Mouse (Mus musculus) liver, adult 2 months (tissue): Measurements from ENCODE around the gene Ginm1. TPM values are rescaled to one million over a fixed set of nuclear protein-coding genes. Genes with fewer than 3 reads are reported as not detected.

Experiments
- DNase-seq: peaks from one replicate; pipeline ENCODE4 v3.0.0-alpha.2; 2011; ENCODE audit warnings: low read depth, low spot score; ENCODE audit errors: extremely low read depth
- H3K27ac ChIP-seq: fragments of 200-500 bp; replicated peaks from 2 replicates; pipeline ENCODE4 v1.5.1; 2012; ENCODE audit warnings: low read depth, mild to moderate bottlenecking, control low read depth, inconsistent platforms, low read length; ENCODE audit not compliant: insufficient read depth
- H3K27me3 ChIP-seq: fragments of 200-500 bp; 2 replicates; pipeline ENCODE4 v1.6.1; 2012; ENCODE audit warnings: mild to moderate bottlenecking, moderate library complexity, low read length, inconsistent platforms; ENCODE audit not compliant: control insufficient read depth, insufficient read depth
- H3K36me3 ChIP-seq: fragments of 200-500 bp; 2 replicates; pipeline ENCODE4 v1.6.1; 2012; ENCODE audit warnings: low read length, inconsistent platforms; ENCODE audit not compliant: control insufficient read depth, insufficient read depth
- H3K4me1 ChIP-seq: fragments of 200-500 bp; 2 replicates; pipeline ENCODE4 v1.6.1; 2011; ENCODE audit warnings: low read length; ENCODE audit not compliant: control insufficient read depth, insufficient read depth
- H3K4me3 ChIP-seq: fragments of 200-500 bp; 2 replicates; pipeline ENCODE4 v1.5.1; 2011; ENCODE audit warnings: low read depth, mild to moderate bottlenecking, control low read depth, low read length, moderate library complexity; ENCODE audit not compliant: insufficient read depth
- H3K79me2 ChIP-seq: fragments of 200-500 bp; 2 replicates; pipeline ENCODE4 v1.6.1; 2012; ENCODE audit warnings: inconsistent platforms, mild to moderate bottlenecking, low read length, moderate library complexity; ENCODE audit not compliant: control insufficient read depth, insufficient read depth
- H3K9ac ChIP-seq: fragments of 200-500 bp; 2 replicates; pipeline ENCODE4 v1.6.1; 2012; ENCODE audit warnings: low read depth, mild to moderate bottlenecking, control low read depth, inconsistent platforms, low read length
- CTCF ChIP-seq: fragments of 200-500 bp; IDR thresholded peaks from 2 replicates; pipeline ENCODE4 v1.5.1; 2011; ENCODE audit warnings: low read depth, low read length, control low read depth
- POLR2A ChIP-seq: fragments of 200-500 bp; IDR thresholded peaks from 2 replicates; pipeline ENCODE4 v1.6.1; 2011; ENCODE audit warnings: low read length, control low read depth; ENCODE audit not compliant: insufficient read depth; ENCODE audit errors: extremely low read depth
- WGBS: fragments of 180-500 bp; shearing (Covaris S2); methylation state at CpG from one replicate; pipeline ENCODE4 v1.1.7; 2018; 5-methylcytosine and 5-hydroxymethylcytosine counted together
- polyA plus RNA-seq: library from polyadenylated mRNA; depleted of rRNA; stranded (reverse); fragments of >200 nt; gene quantifications from 2 replicates; pipeline ENCODE4 v1.2.3, GENCODE M21; 2012
- total RNA-seq: library from RNA; depleted of rRNA; stranded (reverse); fragments of >200 nt; gene quantifications from 2 replicates; pipeline ENCODE4 v1.2.3, GENCODE M21; 2014

Gene Ginm1
- total and polyA plus RNA-seq, 2 experiments: 13.6 to 64.2 TPM

DNA sequence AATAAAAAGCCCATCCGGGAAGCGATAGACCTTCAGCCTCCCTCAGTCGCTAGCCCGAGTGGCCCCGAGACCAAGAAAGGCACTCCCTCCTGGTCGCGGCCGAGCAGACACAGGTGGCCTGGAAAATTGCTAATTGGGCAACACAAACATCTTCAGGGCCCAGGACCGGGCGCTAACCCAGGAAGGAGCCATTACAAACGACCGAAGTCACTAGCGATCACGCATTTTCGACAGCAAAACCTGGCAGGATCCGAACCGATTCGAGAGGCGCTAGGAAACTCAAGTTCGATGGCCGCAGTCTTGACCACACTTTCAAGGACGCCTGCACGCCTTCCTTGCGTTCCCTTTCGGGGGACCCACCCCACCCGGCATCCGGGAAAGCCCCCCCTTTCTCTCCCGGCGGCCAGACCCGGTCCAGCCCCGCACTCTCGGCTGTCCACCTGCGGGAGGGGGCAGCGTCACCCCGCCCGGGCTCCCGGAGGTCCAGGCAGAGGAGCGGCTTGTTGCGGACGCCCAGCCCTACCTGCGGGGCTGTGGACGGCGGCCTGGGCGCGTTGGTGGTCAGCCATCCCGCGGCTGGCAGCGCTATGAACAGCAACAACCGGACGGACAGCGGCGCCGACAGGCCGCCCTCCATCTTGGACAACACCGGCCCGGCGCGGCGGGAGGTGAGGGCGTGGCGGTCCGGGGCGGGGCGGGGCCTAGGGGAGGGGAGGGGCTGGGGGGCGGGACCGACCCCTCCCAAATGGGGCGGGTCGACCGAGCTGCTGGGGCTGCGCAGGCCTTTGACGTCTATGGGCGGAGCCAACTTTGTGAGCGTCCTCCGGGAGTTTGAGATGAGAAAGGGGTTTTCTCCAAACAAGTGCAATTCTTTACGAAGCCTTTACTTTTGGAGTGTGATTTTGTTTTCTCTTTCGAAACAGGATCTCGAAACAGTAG lies 12.1 kb downstream of the Ginm1 start:
- Histone ChIP-seq H3K27me3 (no peaks in the 10 kb centered on the region), H3K36me3 (peaks cover 5% of the 10 kb centered on the region; the same call in 1 of the 2 replicates), H3K9ac (peak overlapping the region; percentile 93), H3K27ac (peak overlapping the region; percentile 75), H3K4me1 (peaks cover 4% of the 10 kb centered on the region; the same call in 1 of the 2 replicates), H3K79me2 (0 out of 2 replicates have a peak, but pooled peaks cover 2% of the 10 kb centered on the region), H3K4me3 (peak overlapping the region; percentile 90)
- TF ChIP-seq CTCF (no peak), POLR2A (peak; percentile 79)
- under 1% methylated on average over 65 of the region's 77 CpGs for whole genome bisulfite sequencing
- DNase-seq: peak; percentile 74

DNA sequence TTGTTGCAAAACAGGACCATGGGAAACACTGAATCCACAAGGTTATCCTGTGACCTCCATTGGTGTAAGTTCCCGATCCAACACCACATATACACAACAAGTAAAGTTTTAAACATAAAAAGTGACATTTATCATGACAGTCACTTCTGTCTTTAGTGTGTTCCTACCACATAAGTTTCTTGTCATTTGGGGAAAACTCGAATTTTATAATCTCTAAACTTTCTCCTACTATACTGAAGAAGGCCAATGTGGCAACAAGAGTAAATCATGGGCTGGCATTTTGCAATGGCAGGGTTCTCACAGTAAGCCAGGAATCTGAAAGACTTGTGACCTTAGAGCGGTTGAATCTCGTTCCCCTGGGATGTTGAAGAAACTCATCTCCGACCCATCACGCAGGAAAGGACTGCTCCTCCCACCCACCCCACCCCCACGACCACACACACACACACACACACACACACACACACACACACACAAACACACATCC lies 12.8 kb downstream of the Ginm1 start:
- peak overlapping the region; percentile 90 for H3K4me3 ChIP-seq
- H3K36me3 ChIP-seq: peaks cover 9% of the 10 kb centered on the region
- TF ChIP-seq CTCF (no peak), POLR2A (no peak)
- 9% methylated on average over 7 of the region's 7 CpGs for WGBS
- 0 out of 2 replicates have a peak, but pooled peaks cover 2% of the 10 kb centered on the region for H3K79me2 ChIP-seq
- H3K9ac ChIP-seq: peak overlapping the region; percentile 93; the same call in 1 of the 2 replicates
- peaks cover 4% of the 10 kb centered on the region; the same call in 1 of the 2 replicates for H3K4me1 ChIP-seq
- no peak overlapping the region for H3K27ac ChIP-seq
- H3K27me3 ChIP-seq: no peaks in the 10 kb centered on the region
- peak; percentile 63 for DNase-seq

DNA sequence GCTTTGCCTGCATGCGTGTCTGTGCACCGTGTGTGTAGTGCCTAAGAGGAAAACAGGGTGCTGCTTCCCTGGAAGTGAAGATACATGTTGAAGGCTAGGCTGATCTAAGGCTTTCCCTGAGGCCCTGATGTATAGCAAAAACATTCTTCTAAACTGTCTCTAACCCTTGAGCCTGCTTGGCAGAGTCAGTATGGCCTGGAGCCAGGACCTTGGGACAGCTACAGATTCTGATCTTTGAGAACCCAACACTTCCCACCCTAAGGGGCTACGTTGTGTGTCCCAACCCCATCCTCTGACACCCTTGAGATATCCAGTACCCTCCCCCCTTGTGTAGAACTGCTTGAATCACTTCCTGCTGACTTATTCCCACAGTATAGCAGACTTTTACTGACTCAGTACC lies 14.3 kb downstream of the Ginm1 start:
- no peak overlapping the region for H3K4me3 ChIP-seq
- peak; percentile 7 for DNase-seq
- 93% methylated on average over 3 of the region's 3 CpGs for WGBS
- H3K9ac ChIP-seq: no peak overlapping the region
- peaks cover 15% of the 10 kb centered on the region for H3K36me3 ChIP-seq
- H3K79me2 ChIP-seq: peaks cover 6% of the 10 kb centered on the region; the same call in 1 of the 2 replicates
- no peaks in the 10 kb centered on the region for H3K27me3 ChIP-seq
- no peak overlapping the region for H3K27ac ChIP-seq
- H3K4me1 ChIP-seq: peaks cover 6% of the 10 kb centered on the region; the same call in 1 of the 2 replicates
- no peak for TF ChIP-seq CTCF
- no peak for TF ChIP-seq POLR2A

DNA sequence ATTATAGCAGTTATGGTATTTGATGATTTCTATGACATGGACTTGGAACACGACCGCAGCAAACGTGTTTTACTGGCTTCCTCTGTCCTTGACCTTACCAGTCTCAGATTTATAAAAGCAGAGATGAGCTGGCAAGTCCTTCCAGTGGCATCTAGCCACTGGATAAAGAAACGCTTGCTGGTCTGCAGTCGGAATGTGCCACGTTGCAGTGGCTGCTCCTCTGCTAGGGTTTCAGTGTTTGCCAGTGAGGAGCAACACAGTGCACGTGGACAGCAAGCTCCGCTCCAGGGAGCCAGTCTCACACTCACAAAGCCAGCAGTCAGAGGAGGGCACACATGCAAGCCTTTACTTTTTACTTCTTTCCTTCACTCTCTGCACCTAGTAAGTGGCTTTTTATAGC lies 17.2 kb downstream of the Ginm1 start:
- 67% methylated on average over 8 of the region's 8 CpGs for WGBS
- Histone ChIP-seq H3K4me3 (no peak overlapping the region), H3K27me3 (no peaks in the 10 kb centered on the region), H3K79me2 (peaks cover 4% of the 10 kb centered on the region; the same call in 1 of the 2 replicates), H3K9ac (no peak overlapping the region), H3K36me3 (peaks cover 38% of the 10 kb centered on the region), H3K4me1 (peaks cover 6% of the 10 kb centered on the region; the same call in 1 of the 2 replicates), H3K27ac (no peak overlapping the region)
- TF ChIP-seq POLR2A: no peak
- no peak for TF ChIP-seq CTCF
- peak; percentile 68 for DNase-seq

DNA sequence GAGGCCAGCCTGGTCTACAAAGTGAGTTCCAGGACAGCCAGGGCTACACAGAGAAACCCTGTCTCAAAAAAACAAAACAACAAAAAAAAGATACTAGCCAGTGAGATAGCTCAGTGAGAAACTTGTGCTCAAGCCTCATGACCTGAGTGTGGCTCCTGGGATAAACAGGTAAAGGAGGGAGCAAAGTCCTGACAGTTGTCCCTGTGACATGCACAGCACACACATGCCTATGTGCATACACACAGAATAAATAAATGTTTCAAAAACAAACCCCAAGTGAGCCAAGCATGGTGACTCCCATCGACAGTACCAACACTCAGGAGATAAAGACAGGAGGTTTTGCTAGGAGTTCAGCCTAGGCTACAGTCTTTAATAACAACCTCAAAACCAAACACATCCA lies 19.9 kb downstream of the Ginm1 start:
- H3K27ac ChIP-seq: no peak overlapping the region
- WGBS: 17% methylated on average over 1 of the region's 1 CpGs
- no peak for DNase-seq
- peaks cover 43% of the 10 kb centered on the region for H3K36me3 ChIP-seq
- TF ChIP-seq POLR2A: no peak
- no peak for TF ChIP-seq CTCF
- H3K27me3 ChIP-seq: no peaks in the 10 kb centered on the region
- no peak overlapping the region for H3K4me3 ChIP-seq
- peaks cover 4% of the 10 kb centered on the region; the same call in 1 of the 2 replicates for H3K79me2 ChIP-seq
- H3K4me1 ChIP-seq: 0 out of 2 replicates have a peak, but pooled peaks cover 2% of the 10 kb centered on the region
- H3K9ac ChIP-seq: no peak overlapping the region
